Mouse (Mus musculus): ENCODE results near the gene Rnf149. TPM values are rescaled to one million over a fixed set of nuclear protein-coding genes. Genes with fewer than 3 reads are reported as not detected.
A peak's percentile ranks its signal among the peaks of the same experiment; 100 is the strongest.

The Rnf149 gene
- polyA plus RNA-seq, 1 experiment from 2014 or later, result 29.0 TPM

DNA sequence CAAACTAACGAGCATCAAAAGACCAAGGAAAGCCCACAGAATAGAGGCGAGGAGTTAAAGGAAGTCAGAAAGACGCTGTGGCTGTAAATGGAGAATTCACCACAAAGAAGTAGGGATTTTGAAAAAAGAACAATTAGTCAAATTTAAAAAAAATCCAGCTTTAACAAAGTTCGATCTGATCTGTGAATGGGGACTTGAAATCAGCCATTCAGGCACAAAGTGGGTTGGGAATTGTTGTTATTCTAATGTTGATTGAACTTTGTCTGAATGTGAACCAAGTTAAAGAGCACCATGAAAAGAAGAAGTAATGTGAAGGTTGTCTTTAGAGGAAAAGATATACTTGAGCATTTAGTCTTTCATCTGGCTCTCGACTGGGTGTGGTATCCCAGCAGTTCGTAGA lies 48.9 kb downstream of the Rnf149 start:
- no peaks in the 10 kb centered on the region for H3K36me3 ChIP-seq (ENCODE audit: control insufficient read depth, insufficient read depth, low read length)
- no peak overlapping the region for H3K4me3 ChIP-seq (ENCODE audit: low read depth, low read length)
- no peaks in the 10 kb centered on the region for H3K9me3 ChIP-seq (ENCODE audit: control insufficient read depth, low read length)
- H3K27me3 ChIP-seq (ENCODE audit: control insufficient read depth, insufficient read depth, low read length), result no peaks in the 10 kb centered on the region
- ATAC-seq (ENCODE audit: insufficient read depth, low FRiP score, low TSS enrichment) (no peak), DNase-seq (ENCODE audit: low spot score) (no peak)
- H3K4me1 ChIP-seq (ENCODE audit: control insufficient read depth, insufficient read depth, low read length), result no peaks in the 10 kb centered on the region
- WGBS, result 46% methylated on average over 6 of the region's 6 CpGs
- no peak overlapping the region for H3K27ac ChIP-seq (ENCODE audit: low read depth, low read length)
- H3K4me2 ChIP-seq (ENCODE audit: low read depth), result no peak overlapping the region
- H3K9ac ChIP-seq (ENCODE audit: low read length), result no peak overlapping the region

- WGBS, result 11% methylated on average over 7 of the region's 7 CpGs
- no peaks in the 10 kb centered on the region for H3K4me1 ChIP-seq (ENCODE audit: control insufficient read depth, insufficient read depth, low read length)
- H3K9ac ChIP-seq (ENCODE audit: low read length), result no peak overlapping the region
- H3K27ac ChIP-seq (ENCODE audit: low read depth, low read length), result no peak overlapping the region
- ATAC-seq (ENCODE audit: insufficient read depth, low FRiP score, low TSS enrichment), result peak; percentile 43; the same call in 1 of the 2 replicates
- no peak overlapping the region for H3K4me3 ChIP-seq (ENCODE audit: low read depth, low read length)
- H3K4me2 ChIP-seq (ENCODE audit: low read depth), result no peak overlapping the region
- no peaks in the 10 kb centered on the region for H3K36me3 ChIP-seq (ENCODE audit: control insufficient read depth, insufficient read depth, low read length)
- no peaks in the 10 kb centered on the region for H3K27me3 ChIP-seq (ENCODE audit: control insufficient read depth, insufficient read depth, low read length)
- peak; percentile 83 for DNase-seq (ENCODE audit: low spot score)
- H3K9me3 ChIP-seq (ENCODE audit: control insufficient read depth, low read length), result no peaks in the 10 kb centered on the region
Observed at GRCm38 (mm10) chr1:39527432-39527831, 49.8 kb downstream of the Rnf149 start.

GRCm38 (mm10) chr1:39526371-39527167 lies 50.6 kb downstream of the Rnf149 start:
- Histone ChIP-seq H3K9ac (ENCODE audit: low read length) (no peak overlapping the region), H3K36me3 (ENCODE audit: control insufficient read depth, insufficient read depth, low read length) (no peaks in the 10 kb centered on the region), H3K4me1 (ENCODE audit: control insufficient read depth, insufficient read depth, low read length) (no peaks in the 10 kb centered on the region), H3K4me2 (ENCODE audit: low read depth) (no peak overlapping the region), H3K27me3 (ENCODE audit: control insufficient read depth, insufficient read depth, low read length) (no peaks in the 10 kb centered on the region), H3K27ac (ENCODE audit: low read depth, low read length) (no peak overlapping the region), H3K4me3 (ENCODE audit: low read depth, low read length) (no peak overlapping the region), H3K9me3 (ENCODE audit: control insufficient read depth, low read length) (no peaks in the 10 kb centered on the region)
- DNase-seq (ENCODE audit: low spot score) (no peak), ATAC-seq (ENCODE audit: insufficient read depth, low FRiP score, low TSS enrichment) (no peak)
- WGBS, result 89% methylated on average over 9 of the region's 9 CpGs

DNA sequence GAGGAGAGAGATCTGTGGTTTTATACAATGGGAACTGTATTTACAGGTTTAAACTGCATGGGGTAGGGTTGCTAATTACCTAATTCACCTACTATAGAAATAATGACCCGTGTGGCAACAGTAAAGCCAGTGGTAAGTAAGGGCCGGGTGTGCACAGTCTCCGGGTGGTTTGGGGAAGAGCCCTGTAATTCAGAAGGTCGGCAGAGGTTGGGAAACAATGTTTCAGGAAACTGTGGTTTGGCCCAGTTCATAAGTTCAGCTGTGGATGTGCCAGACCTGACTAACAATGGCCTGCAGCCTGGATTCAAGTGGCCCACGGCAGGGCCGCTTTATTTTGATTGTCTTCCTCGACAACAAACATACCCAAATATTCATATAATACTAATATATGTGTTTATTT lies 51.4 kb downstream of the Rnf149 start:
- DNase-seq (ENCODE audit: low spot score) (no peak), ATAC-seq (ENCODE audit: insufficient read depth, low FRiP score, low TSS enrichment) (no peak)
- 73% methylated on average over 7 of the region's 7 CpGs for WGBS
- no peak overlapping the region for H3K27ac ChIP-seq (ENCODE audit: low read depth, low read length)
- no peak overlapping the region for H3K9ac ChIP-seq (ENCODE audit: low read length)
- H3K9me3 ChIP-seq (ENCODE audit: control insufficient read depth, low read length), result no peaks in the 10 kb centered on the region
- no peak overlapping the region for H3K4me2 ChIP-seq (ENCODE audit: low read depth)
- H3K36me3 ChIP-seq (ENCODE audit: control insufficient read depth, insufficient read depth, low read length), result no peaks in the 10 kb centered on the region
- H3K4me1 ChIP-seq (ENCODE audit: control insufficient read depth, insufficient read depth, low read length), result no peaks in the 10 kb centered on the region
- H3K4me3 ChIP-seq (ENCODE audit: low read depth, low read length), result no peak overlapping the region
- no peaks in the 10 kb centered on the region for H3K27me3 ChIP-seq (ENCODE audit: control insufficient read depth, insufficient read depth, low read length)

- Histone ChIP-seq H3K4me2 (ENCODE audit: low read depth) (no peak overlapping the region), H3K4me1 (ENCODE audit: control insufficient read depth, insufficient read depth, low read length) (no peaks in the 10 kb centered on the region), H3K27ac (ENCODE audit: low read depth, low read length) (no peak overlapping the region), H3K36me3 (ENCODE audit: control insufficient read depth, insufficient read depth, low read length) (no peaks in the 10 kb centered on the region), H3K27me3 (ENCODE audit: control insufficient read depth, insufficient read depth, low read length) (no peaks in the 10 kb centered on the region), H3K9ac (ENCODE audit: low read length) (no peak overlapping the region), H3K9me3 (ENCODE audit: control insufficient read depth, low read length) (no peaks in the 10 kb centered on the region), H3K4me3 (ENCODE audit: low read depth, low read length) (no peak overlapping the region)
- 33% methylated on average over 5 of the region's 5 CpGs for WGBS
- ATAC-seq (ENCODE audit: insufficient read depth, low FRiP score, low TSS enrichment), result no peak
- DNase-seq (ENCODE audit: low spot score), result no peak
Observed at GRCm38 (mm10) chr1:39522519-39522918, 54.7 kb downstream of the Rnf149 start.

GRCm38 (mm10) chr1:39521326-39521725 lies 55.9 kb downstream of the Rnf149 start:
- Histone ChIP-seq H3K9ac (ENCODE audit: low read length) (no peak overlapping the region), H3K4me2 (ENCODE audit: low read depth) (no peak overlapping the region), H3K4me1 (ENCODE audit: control insufficient read depth, insufficient read depth, low read length) (no peaks in the 10 kb centered on the region), H3K36me3 (ENCODE audit: control insufficient read depth, insufficient read depth, low read length) (no peaks in the 10 kb centered on the region), H3K27me3 (ENCODE audit: control insufficient read depth, insufficient read depth, low read length) (no peaks in the 10 kb centered on the region), H3K27ac (ENCODE audit: low read depth, low read length) (no peak overlapping the region), H3K9me3 (ENCODE audit: control insufficient read depth, low read length) (no peaks in the 10 kb centered on the region), H3K4me3 (ENCODE audit: low read depth, low read length) (no peak overlapping the region)
- WGBS, result 93% methylated on average over 7 of the region's 7 CpGs
- DNase-seq (ENCODE audit: low spot score) (no peak), ATAC-seq (ENCODE audit: insufficient read depth, low FRiP score, low TSS enrichment) (no peak)

GRCm38 (mm10) chr1:39515303-39515991 lies 61.8 kb downstream of the Rnf149 start:
- DNase-seq (ENCODE audit: low spot score), result no peak
- Histone ChIP-seq H3K27me3 (ENCODE audit: control insufficient read depth, insufficient read depth, low read length) (no peaks in the 10 kb centered on the region), H3K4me3 (ENCODE audit: low read depth, low read length) (no peak overlapping the region), H3K36me3 (ENCODE audit: control insufficient read depth, insufficient read depth, low read length) (no peaks in the 10 kb centered on the region), H3K4me1 (ENCODE audit: control insufficient read depth, insufficient read depth, low read length) (no peaks in the 10 kb centered on the region), H3K4me2 (ENCODE audit: low read depth) (no peak overlapping the region), H3K27ac (ENCODE audit: low read depth, low read length) (no peak overlapping the region), H3K9me3 (ENCODE audit: control insufficient read depth, low read length) (no peaks in the 10 kb centered on the region), H3K9ac (ENCODE audit: low read length) (no peak overlapping the region)
- no peak for ATAC-seq (ENCODE audit: insufficient read depth, low FRiP score, low TSS enrichment)
- WGBS, result 87% methylated on average over 10 of the region's 10 CpGs

GRCm38 (mm10) chr1:39512183-39512582 lies 65.0 kb downstream of the Rnf149 start:
- H3K4me1 ChIP-seq (ENCODE audit: control insufficient read depth, insufficient read depth, low read length), result no peaks in the 10 kb centered on the region
- no peak overlapping the region for H3K4me2 ChIP-seq (ENCODE audit: low read depth)
- no peaks in the 10 kb centered on the region for H3K27me3 ChIP-seq (ENCODE audit: control insufficient read depth, insufficient read depth, low read length)
- no peak for ATAC-seq (ENCODE audit: insufficient read depth, low FRiP score, low TSS enrichment)
- 89% methylated on average over 1 of the region's 1 CpGs for WGBS
- no peak for DNase-seq (ENCODE audit: low spot score)
- no peak overlapping the region for H3K9ac ChIP-seq (ENCODE audit: low read length)
- no peak overlapping the region for H3K27ac ChIP-seq (ENCODE audit: low read depth, low read length)
- H3K36me3 ChIP-seq (ENCODE audit: control insufficient read depth, insufficient read depth, low read length), result no peaks in the 10 kb centered on the region
- H3K4me3 ChIP-seq (ENCODE audit: low read depth, low read length), result no peak overlapping the region
- H3K9me3 ChIP-seq (ENCODE audit: control insufficient read depth, low read length), result no peaks in the 10 kb centered on the region

- no peak overlapping the region for H3K4me2 ChIP-seq (ENCODE audit: low read depth)
- no peak overlapping the region for H3K9ac ChIP-seq (ENCODE audit: low read length)
- 72% methylated on average over 8 of the region's 8 CpGs for WGBS
- H3K4me1 ChIP-seq (ENCODE audit: control insufficient read depth, insufficient read depth, low read length), result no peaks in the 10 kb centered on the region
- H3K27ac ChIP-seq (ENCODE audit: low read depth, low read length), result no peak overlapping the region
- no peak overlapping the region for H3K4me3 ChIP-seq (ENCODE audit: low read depth, low read length)
- DNase-seq (ENCODE audit: low spot score) (no peak), ATAC-seq (ENCODE audit: insufficient read depth, low FRiP score, low TSS enrichment) (no peak)
- H3K36me3 ChIP-seq (ENCODE audit: control insufficient read depth, insufficient read depth, low read length), result no peaks in the 10 kb centered on the region
- no peaks in the 10 kb centered on the region for H3K27me3 ChIP-seq (ENCODE audit: control insufficient read depth, insufficient read depth, low read length)
- H3K9me3 ChIP-seq (ENCODE audit: control insufficient read depth, low read length), result no peaks in the 10 kb centered on the region
Observed at GRCm38 (mm10) chr1:39511775-39512174, 65.4 kb downstream of the Rnf149 start.
